In the genomic region with DNA sequence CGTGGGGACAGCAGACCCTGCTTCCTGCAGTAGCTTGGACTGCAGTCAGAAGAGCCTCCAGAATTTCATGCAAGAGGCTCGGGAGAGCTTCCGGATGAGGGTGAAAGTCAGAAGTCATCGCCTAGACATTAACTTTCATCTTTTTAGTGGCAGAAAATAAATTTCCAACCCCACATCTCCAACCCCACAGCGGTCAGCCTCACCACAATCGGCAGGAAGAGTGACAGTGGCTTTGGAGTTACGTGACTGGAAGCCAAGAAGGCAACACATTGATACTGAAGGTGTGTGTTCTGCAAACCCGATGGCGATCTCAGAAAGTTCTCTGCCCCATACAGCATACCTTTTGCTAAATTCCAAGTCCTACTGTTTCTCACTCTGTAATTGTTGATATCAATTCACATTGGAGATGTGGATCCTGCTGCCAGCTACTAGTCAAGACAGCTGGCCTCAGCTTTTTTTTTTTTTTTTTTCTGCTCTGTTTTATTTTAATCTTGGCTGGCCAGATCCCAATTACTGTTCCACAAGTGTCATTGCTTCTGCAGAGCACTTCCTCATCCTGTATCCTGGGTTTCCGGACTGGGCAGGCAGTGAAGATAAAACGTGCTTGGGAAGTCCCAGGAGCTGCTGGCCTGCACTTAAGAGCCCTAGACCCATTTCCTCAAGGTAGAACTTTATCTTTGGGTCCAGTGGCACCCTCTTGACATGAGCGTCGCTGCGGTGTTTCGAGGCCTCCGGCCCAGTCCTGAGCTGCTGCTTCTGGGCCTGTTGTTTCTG, we compare ENCODE assay signal across 9 mouse cellular contexts. TPM values are rescaled to one million over a fixed set of nuclear protein-coding genes. Genes with fewer than 3 reads are reported as not detected.
DNase-seq lines count a peak whose midpoint lies in the region; ATAC-seq and TF ChIP-seq lines count a peak whose summit lies in the region.
"Had no signal": no experiment of that assay in that cellular context is flagged by ENCODE, and none has a peak within 500 bp of the region (broad histone marks: within the 10 kb centered on the region; RNA-seq: fewer than 3 reads in every experiment).

Gene Pf4, plus strand, starts transcription at position 556 of the 774 bp plus-strand sequence.

- H3K9ac ChIP-seq in hindbrain, postnatal 0 days (replicated peaks; ENCODE audit: low read length): no peak within 1 kb of the TSS
- no peak within 1 kb of the TSS for H3K9ac ChIP-seq in liver, embryonic 15.5 days
- H3K9ac ChIP-seq in stomach, embryonic 14.5 days (replicated peaks; ENCODE audit: low read depth, low read length): no peak within 1 kb of the TSS

- no peaks in the 10 kb centered on the region for H3K4me1 ChIP-seq in hindbrain, postnatal 0 days (ENCODE audit: insufficient read depth, low read length)
- H3K4me1 ChIP-seq in liver, embryonic 15.5 days (replicated peaks): 0 out of 2 replicates have a peak, but pooled peaks cover 7% of the 10 kb centered on the region
- 0 out of 2 replicates have a peak, but pooled peaks cover 7% of the 10 kb centered on the region for H3K4me1 ChIP-seq in stomach, embryonic 14.5 days (ENCODE audit: control insufficient read depth, insufficient read depth, low read length)

- no peak within 1 kb of the TSS for H3K4me2 ChIP-seq in hindbrain, postnatal 0 days (ENCODE audit: low read depth, low read length)
- no peak within 1 kb of the TSS for H3K4me2 ChIP-seq in liver, embryonic 15.5 days
- H3K4me2 ChIP-seq in stomach, embryonic 14.5 days (replicated peaks; ENCODE audit: low read depth, low read length): no peak within 1 kb of the TSS

- WGBS in hindbrain, postnatal 0 days: 89% methylated on average over 16 of the region's 16 CpGs
- WGBS in liver, embryonic 15.5 days (ENCODE audit: insufficient replicate concordance): 14% methylated on average over 16 of the region's 16 CpGs
- WGBS in stomach, embryonic 14.5 days: 78% methylated on average over 16 of the region's 16 CpGs

- TF ChIP-seq CTCF in hindbrain, postnatal 0 days (IDR thresholded peaks at IDR 0.05; ENCODE audit: low read depth): no peak

- no peak within 1 kb of the TSS for H3K4me3 ChIP-seq in hindbrain, postnatal 0 days (ENCODE audit: low read length)
- H3K4me3 ChIP-seq in liver, embryonic 15.5 days (replicated peaks): no peak within 1 kb of the TSS
- no peak within 1 kb of the TSS for H3K4me3 ChIP-seq in stomach, embryonic 14.5 days (ENCODE audit: low read depth, low read length)
- H3K4me3 ChIP-seq: erythroblast, embryonic 14.5 days had no signal

- no peaks in the 10 kb centered on the region for H3K36me3 ChIP-seq in hindbrain, postnatal 0 days (ENCODE audit: insufficient read depth, low read length)
- H3K36me3 ChIP-seq in liver, embryonic 15.5 days (replicated peaks): no peaks in the 10 kb centered on the region
- no peaks in the 10 kb centered on the region for H3K36me3 ChIP-seq in stomach, embryonic 14.5 days (ENCODE audit: control insufficient read depth, insufficient read depth, low read length)

- H3K9me3 ChIP-seq in hindbrain, postnatal 0 days (ENCODE audit: low read length): no peaks in the 10 kb centered on the region
- H3K9me3 ChIP-seq in liver, embryonic 15.5 days (replicated peaks): no peaks in the 10 kb centered on the region
- H3K9me3 ChIP-seq in stomach, embryonic 14.5 days (ENCODE audit: control insufficient read depth, low read depth, low read length): no peaks in the 10 kb centered on the region

- peak; percentile 27 to 51 for DNase-seq in adrenal gland, adult (ENCODE audit: inconsistent age in 2 of 2, low spot score in 1 of 2)
- no peak for DNase-seq in adrenal gland, adult 18-20 months (ENCODE audit: low spot score in 2 of 2)
- DNase-seq in gastrocnemius, postnatal 25 days: no peak
- no peak for DNase-seq in hindbrain, postnatal 0 days (ENCODE audit: low spot score)
- no peak for DNase-seq in frontal cortex, adult 2 months (ENCODE audit: extremely low spot score in 1 of 2, low spot score in 1 of 2)
- no peak for DNase-seq in layer of hippocampus, postnatal 36 days

- no peaks in the 10 kb centered on the region for H3K27me3 ChIP-seq in hindbrain, postnatal 0 days (ENCODE audit: insufficient read depth, low read length)
- H3K27me3 ChIP-seq in liver, embryonic 15.5 days: no peaks in the 10 kb centered on the region
- H3K27me3 ChIP-seq in stomach, embryonic 14.5 days (ENCODE audit: control insufficient read depth, insufficient read depth, low read length): no peaks in the 10 kb centered on the region

- ATAC-seq in hindbrain, postnatal 0 days: no peak
- peak; percentile 44; the same call in 1 of the 2 replicates for ATAC-seq in liver, embryonic 15.5 days (ENCODE audit: insufficient read depth)
- ATAC-seq in stomach, embryonic 14.5 days (ENCODE audit: insufficient number of reproducible peaks, insufficient read depth, low FRiP score, low read depth): no peak

- no peak within 1 kb of the TSS for H3K27ac ChIP-seq in hindbrain, postnatal 0 days
- H3K27ac ChIP-seq in liver, embryonic 15.5 days (replicated peaks): no peak within 1 kb of the TSS
- H3K27ac ChIP-seq in stomach, embryonic 14.5 days (ENCODE audit: low read length): no peak within 1 kb of the TSS

RNA-seq across cellular contexts. Expression of gene Pf4, which starts in this region (rescaled TPM):
- 10 to 100 TPM in 1 of 2 experiments, 1 to 10 TPM in 1; 9.7 to 25.7 TPM for total RNA-seq in adrenal gland, adult 18-20 months (2021)
- 10 to 100 TPM; 11.0 to 14.8 TPM for total RNA-seq in gastrocnemius, postnatal 25 days (2021)
- 20.3 and 32.5 TPM in 2 replicates for total RNA-seq in hindbrain, postnatal 0 days (2014; rRNA removed)
- polyA plus RNA-seq in hindbrain, postnatal 0 days (2015; fragmentation: Nextera tagmentation; extraction: Ambion mirVana): 59.5 and 75.7 TPM in 2 replicates
- polyA plus RNA-seq in liver, embryonic 15.5 days (2015; fragmentation: Nextera tagmentation; extraction: Ambion mirVana): 267 and 300 TPM in 2 replicates
- 60.2 and 63.8 TPM in 2 replicates for polyA plus RNA-seq in stomach, embryonic 14.5 days (2014; fragmentation: Nextera tagmentation; extraction: Ambion mirVana)
- polyA plus RNA-seq in frontal cortex, adult 2 months (2012; rRNA removed): 5.0 and 5.2 TPM in 2 replicates
- 1 to 10 TPM; 1.7 to 4.1 TPM for total RNA-seq in layer of hippocampus, postnatal 36 days (2021)

Comparison
In these comparisons a context has a peak if more than half of its experiments do, and no peak if none do; other contexts are left out.
1. DNase-seq: peak in adrenal gland, adult (2 of 2); none in adrenal gland, adult 18-20 months (0 of 2), gastrocnemius, postnatal 25 days (single experiment), hindbrain, postnatal 0 days (single experiment), frontal cortex, adult 2 months (0 of 2) and layer of hippocampus, postnatal 36 days (0 of 2).